ENCODE assay signal across 20 mouse cellular contexts in the genomic region with DNA sequence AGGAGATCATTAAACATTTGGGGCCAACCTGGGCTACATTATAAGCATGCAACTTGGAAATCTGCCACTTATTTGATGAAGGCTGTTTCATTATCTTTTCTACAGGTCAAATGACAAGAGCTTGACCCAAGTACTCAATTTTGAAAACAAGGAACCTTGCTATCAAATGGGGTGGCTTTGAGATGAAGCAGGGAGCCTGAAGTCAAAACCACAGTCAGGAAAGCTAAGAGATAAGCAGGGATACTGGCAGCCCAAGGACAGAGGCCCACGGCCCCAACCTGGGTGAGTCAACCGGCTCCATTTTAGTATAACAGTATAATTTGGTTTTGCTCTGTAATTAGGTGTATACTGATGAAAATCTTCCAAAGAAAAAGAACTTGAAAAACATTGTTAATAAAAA. TPM values are rescaled to one million over a fixed set of nuclear protein-coding genes. Genes with fewer than 3 reads are reported as not detected.
"Had no signal": no experiment of that assay in that cellular context is flagged by ENCODE, and none has a peak within 500 bp of the region (broad histone marks: within the 10 kb centered on the region; RNA-seq: fewer than 3 reads in every experiment).

No protein-coding gene starts in this region.

- H3K4me2 ChIP-seq: lung, embryonic 15.5 days; midbrain, embryonic 11.5 days; midbrain, embryonic 13.5 days; midbrain, embryonic 15.5 days; neural tube, embryonic 12.5 days had no signal

- ATAC-seq: liver, postnatal 0 days; lung, postnatal 0 days; midbrain, embryonic 13.5 days; midbrain, embryonic 15.5 days had no signal

- H3K27ac ChIP-seq: lung, embryonic 15.5 days; macrophage; midbrain, embryonic 13.5 days; midbrain, embryonic 15.5 days; neural tube, embryonic 12.5 days had no signal

- DNase-seq: liver, postnatal 0 days; lung, adult 2 months; lung, postnatal 14 days; lung, postnatal 36 days; right cerebral cortex, postnatal 14 days; thymus, adult 18-20 months; thymus, postnatal 14 days; thymus, postnatal 36 days had no signal

- H3K9ac ChIP-seq: liver, postnatal 0 days; lung, embryonic 15.5 days; midbrain, embryonic 13.5 days; midbrain, embryonic 15.5 days; neural tube, embryonic 12.5 days had no signal

- H3K4me3 ChIP-seq: lung, embryonic 15.5 days; megakaryocyte, embryonic 14.5 days; midbrain, embryonic 13.5 days; midbrain, embryonic 15.5 days; neural tube, embryonic 12.5 days had no signal

- H3K4me1 ChIP-seq: lung, embryonic 15.5 days; neural tube, embryonic 12.5 days had no signal

- H3K36me3 ChIP-seq: lung, embryonic 15.5 days had no signal

- H3K27me3 ChIP-seq: lung, embryonic 15.5 days; midbrain, embryonic 13.5 days; midbrain, embryonic 15.5 days; neural tube, embryonic 12.5 days had no signal

- H3K9me3 ChIP-seq: lung, embryonic 15.5 days; midbrain, embryonic 13.5 days; midbrain, embryonic 15.5 days; neural tube, embryonic 12.5 days had no signal

RNA-seq across cellular contexts. Expression of a gene that starts 28.3 kb away (rescaled TPM):
- total RNA-seq: megakaryocyte progenitor cell, adult 5-6 weeks; monocyte, adult 5-6 weeks had no signal
- polyA plus RNA-seq: liver, postnatal 0 days; macrophage; spleen, adult 2 months had no signal

RNA-seq across cellular contexts. Expression of a gene that starts 35.4 kb away (rescaled TPM):
- total RNA-seq: megakaryocyte progenitor cell, adult 5-6 weeks; monocyte, adult 5-6 weeks; neutrophil, adult 5-6 weeks had no signal
- polyA plus RNA-seq: macrophage had no signal
